Mouse (Mus musculus): ENCODE data around the gene Sap30. TPM values are rescaled to one million over a fixed set of nuclear protein-coding genes. Genes with fewer than 3 reads are reported as not detected.

Gene Sap30
- total RNA-seq, 1 experiment = 76.8 TPM

DNA sequence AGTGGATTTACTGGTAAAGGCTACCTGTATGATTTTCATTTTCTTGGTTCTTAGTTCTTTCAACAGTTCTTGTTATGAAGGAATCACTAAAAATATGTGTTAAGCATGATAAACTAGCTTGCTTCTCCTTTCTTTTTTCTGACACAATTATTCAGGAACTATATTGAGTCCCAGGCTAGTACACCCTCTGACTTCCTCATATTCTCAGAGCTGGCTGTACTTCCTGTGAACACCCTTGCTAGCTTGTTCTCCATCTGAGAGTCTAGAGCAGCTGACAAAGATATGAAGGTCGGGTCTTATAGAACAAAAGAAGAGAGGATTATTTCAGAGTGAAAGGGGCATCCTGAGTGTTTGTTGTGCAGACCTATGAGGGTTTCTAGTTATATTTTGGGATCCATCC lies 24.8 kb downstream of the Sap30 start:
- no peak for DNase-seq (ENCODE audit: low read depth, low spot score)
- H3K4me1 ChIP-seq (ENCODE audit: control insufficient read depth in 2 of 2, insufficient read depth in 2 of 2, low read length in 2 of 2, poor library complexity in 1 of 2) = no peaks in the 10 kb centered on the region

DNA sequence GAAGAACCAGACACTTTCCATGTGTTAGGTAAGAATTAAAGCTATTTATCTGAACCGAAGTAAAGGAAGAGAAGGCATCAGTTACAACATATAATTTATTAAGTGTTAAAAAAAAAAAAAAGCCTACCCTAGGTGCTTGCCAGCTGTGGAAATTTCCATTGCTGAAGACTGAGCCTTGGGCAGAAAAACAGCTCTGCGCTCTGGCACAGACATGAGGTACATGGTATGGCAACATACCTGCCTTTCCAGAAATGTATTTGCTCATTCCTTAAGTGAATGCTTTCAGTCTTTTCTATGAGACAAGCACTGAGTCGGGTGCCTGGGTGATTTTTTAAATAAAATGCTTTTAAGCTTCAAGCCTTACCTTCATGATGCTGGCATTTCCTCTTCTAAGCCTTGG lies 29.7 kb downstream of the Sap30 start:
- Histone ChIP-seq H3K4me3 (ENCODE audit: insufficient read depth in 1 of 2, low read depth in 1 of 2, low read length in 2 of 2, poor library complexity in 1 of 2, severe bottlenecking in 1 of 2) (no peak overlapping the region), H3K9ac (ENCODE audit: insufficient read depth, low read depth, low read length, poor library complexity, severe bottlenecking) (no peak overlapping the region), H3K27ac (ENCODE audit: insufficient read depth, low read depth, low read length, poor library complexity, severe bottlenecking) (no peak overlapping the region), H3K4me1 (ENCODE audit: control insufficient read depth in 2 of 2, insufficient read depth in 2 of 2, low read length in 2 of 2, poor library complexity in 1 of 2) (no peaks in the 10 kb centered on the region), H3K36me3 (ENCODE audit: control insufficient read depth, insufficient read depth, low read length, poor library complexity, severe bottlenecking) (no peaks in the 10 kb centered on the region), H3K9me3 (ENCODE audit: control insufficient read depth, insufficient read depth, low read depth, low read length) (no peaks in the 10 kb centered on the region)
- DNase-seq (ENCODE audit: low read depth, low spot score) = no peak
- in situ Hi-C loops (cut with MboI; ENCODE audit: low sequenced_read_pairs in 2 of 2, unreplicated experiment in 2 of 2) = no loop called here
- TF ChIP-seq MAFK (IDR thresholded peaks at IDR 0.05; ENCODE audit: insufficient read depth, low read depth, low read length) = no peak
- no peak for TF ChIP-seq ZC3H11A (IDR thresholded peaks at IDR 0.05; ENCODE audit: borderline replicate concordance, low read depth, low read length)
- no peak for TF ChIP-seq HCFC1 (IDR thresholded peaks at IDR 0.05; ENCODE audit: borderline replicate concordance, insufficient read depth, low read length)
- no peak for TF ChIP-seq ZNF384 (IDR thresholded peaks at IDR 0.05; ENCODE audit: low read depth, low read length)
- no peak for TF ChIP-seq CHD2 (IDR thresholded peaks at IDR 0.05; ENCODE audit: low read depth, low read length)

More for the DNA sequence above, 24.8 kb downstream of the Sap30 start:
- no peak overlapping the region for H3K4me3 ChIP-seq (ENCODE audit: insufficient read depth in 1 of 2, low read depth in 1 of 2, low read length in 2 of 2, poor library complexity in 1 of 2, severe bottlenecking in 1 of 2)
- no peak for TF ChIP-seq HCFC1 (IDR thresholded peaks at IDR 0.05; ENCODE audit: borderline replicate concordance, insufficient read depth, low read length)
- no peak for TF ChIP-seq ZC3H11A (IDR thresholded peaks at IDR 0.05; ENCODE audit: borderline replicate concordance, low read depth, low read length)
- no peak for TF ChIP-seq MAFK (IDR thresholded peaks at IDR 0.05; ENCODE audit: insufficient read depth, low read depth, low read length)
- TF ChIP-seq ZNF384 (IDR thresholded peaks at IDR 0.05; ENCODE audit: low read depth, low read length) = no peak
- no peak for TF ChIP-seq CHD2 (IDR thresholded peaks at IDR 0.05; ENCODE audit: low read depth, low read length)
- H3K9me3 ChIP-seq (ENCODE audit: control insufficient read depth, insufficient read depth, low read depth, low read length) = no peaks in the 10 kb centered on the region
- no peaks in the 10 kb centered on the region for H3K36me3 ChIP-seq (ENCODE audit: control insufficient read depth, insufficient read depth, low read length, poor library complexity, severe bottlenecking)
- H3K27ac ChIP-seq (ENCODE audit: insufficient read depth, low read depth, low read length, poor library complexity, severe bottlenecking) = no peak overlapping the region
- in situ Hi-C loops (cut with MboI; ENCODE audit: low sequenced_read_pairs in 2 of 2, unreplicated experiment in 2 of 2) = no loop called here
- no peak overlapping the region for H3K9ac ChIP-seq (ENCODE audit: insufficient read depth, low read depth, low read length, poor library complexity, severe bottlenecking)

DNA sequence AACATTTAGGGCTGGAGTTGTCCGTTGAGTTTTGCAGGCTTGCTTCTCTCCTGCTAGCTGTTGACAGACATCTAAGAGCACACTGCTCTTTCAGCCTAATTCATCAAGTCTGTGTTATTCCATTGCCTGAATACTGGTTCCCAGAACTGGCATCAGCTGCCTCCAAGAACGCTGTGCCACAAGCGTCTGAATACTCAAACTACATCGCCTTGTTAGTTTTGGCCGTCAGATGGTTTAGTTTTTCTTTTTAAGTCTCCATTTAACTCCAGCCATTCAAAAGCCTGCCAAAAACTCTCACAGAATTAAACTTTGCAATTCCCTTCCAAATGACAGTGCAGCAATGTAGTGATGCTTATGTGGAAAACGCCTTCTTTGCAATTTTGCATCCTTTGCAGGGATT lies 30.5 kb downstream of the Sap30 start:
- no peak for TF ChIP-seq HCFC1 (IDR thresholded peaks at IDR 0.05; ENCODE audit: borderline replicate concordance, insufficient read depth, low read length)
- no peak for TF ChIP-seq ZC3H11A (IDR thresholded peaks at IDR 0.05; ENCODE audit: borderline replicate concordance, low read depth, low read length)
- no peak for TF ChIP-seq ZNF384 (IDR thresholded peaks at IDR 0.05; ENCODE audit: low read depth, low read length)
- no peak for TF ChIP-seq CHD2 (IDR thresholded peaks at IDR 0.05; ENCODE audit: low read depth, low read length)
- TF ChIP-seq MAFK (IDR thresholded peaks at IDR 0.05; ENCODE audit: insufficient read depth, low read depth, low read length) = no peak

DNA sequence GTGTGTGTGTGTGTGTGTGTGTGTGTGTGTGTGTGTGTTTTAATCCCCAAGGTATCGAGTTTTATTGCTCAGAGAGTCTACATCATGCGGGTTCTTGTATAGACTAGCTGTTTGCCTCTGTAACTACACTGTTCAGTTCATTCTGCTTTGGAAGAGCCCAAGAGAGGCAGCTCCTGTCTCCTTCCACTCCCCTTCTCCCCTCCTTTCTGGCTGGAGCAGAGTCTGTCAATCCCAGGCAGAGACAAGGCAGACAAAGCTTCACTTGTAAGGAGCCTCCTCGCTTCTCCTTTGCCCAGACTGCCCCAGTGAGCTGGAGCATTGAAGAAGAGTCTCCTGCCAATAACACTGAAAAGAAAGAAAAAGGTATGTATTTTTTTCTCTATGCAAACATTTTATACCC lies 31.9 kb downstream of the Sap30 start, which contains the start of gene Scrg1:
Scrg1 (plus strand) TSS at position 159 of the 400 bp plus-strand sequence.
- no peaks in the 10 kb centered on the region for H3K36me3 ChIP-seq (ENCODE audit: control insufficient read depth, insufficient read depth, low read length, poor library complexity, severe bottlenecking)
- no peak within 1 kb of the TSS for H3K27ac ChIP-seq (ENCODE audit: insufficient read depth, low read depth, low read length, poor library complexity, severe bottlenecking)
- H3K9me3 ChIP-seq (ENCODE audit: control insufficient read depth, insufficient read depth, low read depth, low read length) = no peaks in the 10 kb centered on the region
- H3K9ac ChIP-seq (ENCODE audit: insufficient read depth, low read depth, low read length, poor library complexity, severe bottlenecking) = no peak within 1 kb of the TSS
- in situ Hi-C loops (cut with MboI; ENCODE audit: low sequenced_read_pairs in 2 of 2, unreplicated experiment in 2 of 2) = no loop called here
- H3K4me3 ChIP-seq (ENCODE audit: insufficient read depth in 1 of 2, low read depth in 1 of 2, low read length in 2 of 2, poor library complexity in 1 of 2, severe bottlenecking in 1 of 2) = no peak within 1 kb of the TSS
- no peak for DNase-seq (ENCODE audit: low read depth, low spot score)
- H3K4me1 ChIP-seq (ENCODE audit: control insufficient read depth in 2 of 2, insufficient read depth in 2 of 2, low read length in 2 of 2, poor library complexity in 1 of 2) = no peaks in the 10 kb centered on the region
- TF ChIP-seq HCFC1 (IDR thresholded peaks at IDR 0.05; ENCODE audit: borderline replicate concordance, insufficient read depth, low read length) = no peak
- no peak for TF ChIP-seq ZC3H11A (IDR thresholded peaks at IDR 0.05; ENCODE audit: borderline replicate concordance, low read depth, low read length)
- TF ChIP-seq MAFK (IDR thresholded peaks at IDR 0.05; ENCODE audit: insufficient read depth, low read depth, low read length) = no peak
- TF ChIP-seq ZNF384 (IDR thresholded peaks at IDR 0.05; ENCODE audit: low read depth, low read length) = no peak
- TF ChIP-seq CHD2 (IDR thresholded peaks at IDR 0.05; ENCODE audit: low read depth, low read length) = no peak

More for the DNA sequence above, 30.5 kb downstream of the Sap30 start:
- H3K27ac ChIP-seq (ENCODE audit: insufficient read depth, low read depth, low read length, poor library complexity, severe bottlenecking) = no peak overlapping the region
- in situ Hi-C loops (cut with MboI; ENCODE audit: low sequenced_read_pairs in 2 of 2, unreplicated experiment in 2 of 2) = no loop called here
- H3K4me1 ChIP-seq (ENCODE audit: control insufficient read depth in 2 of 2, insufficient read depth in 2 of 2, low read length in 2 of 2, poor library complexity in 1 of 2) = no peaks in the 10 kb centered on the region
- no peak overlapping the region for H3K4me3 ChIP-seq (ENCODE audit: insufficient read depth in 1 of 2, low read depth in 1 of 2, low read length in 2 of 2, poor library complexity in 1 of 2, severe bottlenecking in 1 of 2)
- H3K36me3 ChIP-seq (ENCODE audit: control insufficient read depth, insufficient read depth, low read length, poor library complexity, severe bottlenecking) = no peaks in the 10 kb centered on the region
- no peak overlapping the region for H3K9ac ChIP-seq (ENCODE audit: insufficient read depth, low read depth, low read length, poor library complexity, severe bottlenecking)
- DNase-seq (ENCODE audit: low read depth, low spot score) = no peak
- no peaks in the 10 kb centered on the region for H3K9me3 ChIP-seq (ENCODE audit: control insufficient read depth, insufficient read depth, low read depth, low read length)

DNA sequence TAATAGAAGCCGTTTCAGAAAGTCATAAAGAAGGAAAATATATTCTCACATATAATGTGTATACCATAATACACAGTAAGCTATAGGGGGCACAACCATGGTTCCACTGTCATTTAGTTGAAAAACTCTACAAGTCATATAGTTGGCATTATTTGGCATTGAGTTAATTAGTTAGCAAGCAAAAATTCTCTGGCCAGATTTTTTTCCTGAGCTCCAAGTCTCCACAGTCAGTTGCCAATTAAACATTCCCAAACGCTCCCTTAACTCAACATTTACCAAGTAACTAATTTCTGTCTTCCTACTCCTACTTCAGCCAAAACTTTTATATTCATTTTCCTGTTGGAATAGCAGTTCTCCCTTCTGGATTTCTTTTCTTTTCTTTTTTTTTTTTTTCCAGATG lies 34.3 kb downstream of the Sap30 start:
- H3K9ac ChIP-seq (ENCODE audit: insufficient read depth, low read depth, low read length, poor library complexity, severe bottlenecking) = no peak overlapping the region
- H3K4me1 ChIP-seq (ENCODE audit: control insufficient read depth in 2 of 2, insufficient read depth in 2 of 2, low read length in 2 of 2, poor library complexity in 1 of 2) = no peaks in the 10 kb centered on the region
- in situ Hi-C loops (cut with MboI; ENCODE audit: low sequenced_read_pairs in 2 of 2, unreplicated experiment in 2 of 2) = no loop called here
- TF ChIP-seq CHD2 (IDR thresholded peaks at IDR 0.05; ENCODE audit: low read depth, low read length) = no peak
- no peak for TF ChIP-seq MAFK (IDR thresholded peaks at IDR 0.05; ENCODE audit: insufficient read depth, low read depth, low read length)
- TF ChIP-seq ZC3H11A (IDR thresholded peaks at IDR 0.05; ENCODE audit: borderline replicate concordance, low read depth, low read length) = no peak
- no peak for TF ChIP-seq HCFC1 (IDR thresholded peaks at IDR 0.05; ENCODE audit: borderline replicate concordance, insufficient read depth, low read length)
- TF ChIP-seq ZNF384 (IDR thresholded peaks at IDR 0.05; ENCODE audit: low read depth, low read length) = no peak
- no peaks in the 10 kb centered on the region for H3K9me3 ChIP-seq (ENCODE audit: control insufficient read depth, insufficient read depth, low read depth, low read length)
- H3K27ac ChIP-seq (ENCODE audit: insufficient read depth, low read depth, low read length, poor library complexity, severe bottlenecking) = no peak overlapping the region
- H3K4me3 ChIP-seq (ENCODE audit: insufficient read depth in 1 of 2, low read depth in 1 of 2, low read length in 2 of 2, poor library complexity in 1 of 2, severe bottlenecking in 1 of 2) = no peak overlapping the region
- DNase-seq (ENCODE audit: low read depth, low spot score) = no peak
- H3K36me3 ChIP-seq (ENCODE audit: control insufficient read depth, insufficient read depth, low read length, poor library complexity, severe bottlenecking) = no peaks in the 10 kb centered on the region

All from ES-E14 (cell line).